Mouse (Mus musculus) limb, embryonic 13.5 days (tissue): ENCODE measurements around the gene Gfer. TPM values are rescaled to one million over a fixed set of nuclear protein-coding genes. Genes with fewer than 3 reads are reported as not detected.

Source experiments
- ATAC-seq: fragments of 200-750 bp; cut with Nextera tagmentation; 2 replicates; pipeline ENCODE4 v1.8.0; 2017; ENCODE audit warnings: low read depth, moderate number of reproducible peaks, moderate TSS enrichment; ENCODE audit not compliant: low FRiP score
- H3K27ac ChIP-seq: fragments of 300-500 bp; sonication (generic); 2 replicates; pipeline ENCODE4 v1.5.1; 2015; ENCODE audit warnings: inconsistent platforms, mild to moderate bottlenecking, moderate library complexity
- H3K27me3 ChIP-seq: fragments of 300-500 bp; sonication (generic); 2 replicates; pipeline ENCODE4 v1.6.1; 2015; ENCODE audit warnings: mild to moderate bottlenecking, inconsistent platforms
- H3K36me3 ChIP-seq: fragments of 300-500 bp; sonication (generic); 2 replicates; pipeline ENCODE4 v1.6.1; 2015; ENCODE audit warnings: inconsistent platforms, mild to moderate bottlenecking, moderate library complexity
- H3K4me1 ChIP-seq: fragments of 300-500 bp; sonication (generic); 2 replicates; pipeline ENCODE4 v1.6.1; 2015; ENCODE audit warnings: inconsistent platforms
- H3K4me2 ChIP-seq: fragments of 300-500 bp; sonication (generic); replicated peaks from 2 replicates; pipeline ENCODE4 v1.6.1; 2015; ENCODE audit warnings: inconsistent platforms, mild to moderate bottlenecking, moderate library complexity
- H3K4me3 ChIP-seq: fragments of 300-500 bp; sonication (generic); 2 replicates; pipeline ENCODE4 v1.5.1; 2015; ENCODE audit warnings: moderate library complexity, mild to moderate bottlenecking, inconsistent platforms
- H3K9ac ChIP-seq: fragments of 300-500 bp; sonication (generic); 2 replicates; pipeline ENCODE4 v1.6.1; 2015; ENCODE audit warnings: mild to moderate bottlenecking, inconsistent platforms
- H3K9me3 ChIP-seq: fragments of 300-500 bp; sonication (generic); 2 replicates; pipeline ENCODE4 v1.6.1; 2016; ENCODE audit warnings: inconsistent platforms
- WGBS: fragments of 180-500 bp; shearing (Covaris S2); methylation state at CpG from one replicate; pipeline ENCODE4 v1.1.7; 2015; 5-methylcytosine and 5-hydroxymethylcytosine counted together
- polyA plus RNA-seq: library from polyadenylated mRNA; unstranded; fragments of >200 nt; fragmentation: Nextera tagmentation; extraction: Ambion mirVana; gene quantifications from 2 replicates; pipeline ENCODE4 v1.2.1, GENCODE M21; 2015

Gfer gene
- polyA plus RNA-seq, 1 experiment from 2014 or later = 48.1 TPM

- Histone ChIP-seq H3K4me3 (no peak overlapping the region), H3K9me3 (no peaks in the 10 kb centered on the region), H3K27ac (no peak overlapping the region), H3K27me3 (no peaks in the 10 kb centered on the region), H3K4me1 (peaks cover 28% of the 10 kb centered on the region), H3K9ac (no peak overlapping the region), H3K36me3 (peaks cover 49% of the 10 kb centered on the region), H3K4me2 (no peak overlapping the region)
- WGBS = 70% methylated on average over 2 of the region's 2 CpGs
- ATAC-seq = no peak
Observed at GRCm38 (mm10) chr17:24699473-24699872, 3.5 kb upstream of the Gfer start.

- Histone ChIP-seq H3K4me3 (no peak overlapping the region), H3K4me2 (no peak overlapping the region), H3K36me3 (peaks cover 44% of the 10 kb centered on the region), H3K9me3 (no peaks in the 10 kb centered on the region), H3K27ac (no peak overlapping the region), H3K9ac (no peak overlapping the region), H3K4me1 (peaks cover 31% of the 10 kb centered on the region), H3K27me3 (no peaks in the 10 kb centered on the region)
- no peak for ATAC-seq
- 68% methylated on average over 9 of the region's 9 CpGs for WGBS
Observed at GRCm38 (mm10) chr17:24698715-24699114, 2.8 kb upstream of the Gfer start.

- Histone ChIP-seq H3K4me1 (peaks cover 31% of the 10 kb centered on the region), H3K4me2 (no peak overlapping the region), H3K27me3 (no peaks in the 10 kb centered on the region), H3K9ac (peak overlapping the region; percentile 5; the same call in 1 of the 2 replicates), H3K9me3 (no peaks in the 10 kb centered on the region), H3K27ac (no peak overlapping the region), H3K36me3 (peaks cover 43% of the 10 kb centered on the region), H3K4me3 (no peak overlapping the region)
- no peak for ATAC-seq
- 20% methylated on average over 5 of the region's 5 CpGs for WGBS
Observed at GRCm38 (mm10) chr17:24697985-24698384, 2.0 kb upstream of the Gfer start.

GRCm38 (mm10) chr17:24695326-24696010, 488 bp downstream of the Gfer start:
- Histone ChIP-seq H3K36me3 (peaks cover 28% of the 10 kb centered on the region), H3K9ac (peak overlapping the region; percentile 88), H3K9me3 (no peaks in the 10 kb centered on the region), H3K27me3 (peaks cover 16% of the 10 kb centered on the region), H3K4me1 (peaks cover 31% of the 10 kb centered on the region), H3K4me3 (peak overlapping the region; percentile 84), H3K27ac (peak overlapping the region; percentile 81), H3K4me2 (peak overlapping the region; percentile 81)
- ATAC-seq = no peak; the same call in 1 of the 2 replicates
- 4% methylated on average over 51 of the region's 51 CpGs for WGBS

- 81% methylated on average over 5 of the region's 5 CpGs for WGBS
- Histone ChIP-seq H3K4me2 (no peak overlapping the region), H3K27me3 (peaks cover 47% of the 10 kb centered on the region), H3K4me3 (no peak overlapping the region), H3K9me3 (no peaks in the 10 kb centered on the region), H3K36me3 (peaks cover 19% of the 10 kb centered on the region), H3K27ac (no peak overlapping the region), H3K4me1 (peaks cover 34% of the 10 kb centered on the region), H3K9ac (no peak overlapping the region)
- ATAC-seq = no peak
Observed at GRCm38 (mm10) chr17:24692385-24692784, 3.6 kb downstream of the Gfer start.

- no peak for ATAC-seq
- peak within 1 kb of the TSS; percentile 67 for H3K4me3 ChIP-seq
- H3K27me3 ChIP-seq = peaks cover 60% of the 10 kb centered on the region
- H3K36me3 ChIP-seq = peaks cover 19% of the 10 kb centered on the region
- no peaks in the 10 kb centered on the region for H3K9me3 ChIP-seq
- H3K9ac ChIP-seq = peak within 1 kb of the TSS; percentile 76
- no peak within 1 kb of the TSS for H3K27ac ChIP-seq
- H3K4me1 ChIP-seq = peaks cover 23% of the 10 kb centered on the region
- WGBS = 1% methylated on average over 51 of the region's 55 CpGs
- H3K4me2 ChIP-seq = peak within 1 kb of the TSS; percentile 92
Observed at GRCm38 (mm10) chr17:24689251-24690081, 6.5 kb downstream of the Gfer start, which contains the start of gene Syngr3. Syngr3 (minus strand) TSS chr17:24689955.

GRCm38 (mm10) chr17:24687599-24687998, 8.4 kb downstream of the Gfer start:
- no peak for ATAC-seq
- Histone ChIP-seq H3K9ac (peak overlapping the region; percentile 55), H3K27ac (no peak overlapping the region), H3K4me3 (peak overlapping the region; percentile 34), H3K36me3 (peaks cover 7% of the 10 kb centered on the region), H3K4me1 (peaks cover 20% of the 10 kb centered on the region), H3K27me3 (peaks cover 59% of the 10 kb centered on the region), H3K9me3 (no peaks in the 10 kb centered on the region), H3K4me2 (peak overlapping the region; percentile 62)
- 17% methylated on average over 23 of the region's 23 CpGs for WGBS

- peak overlapping the region; percentile 62 for H3K4me2 ChIP-seq
- H3K4me1 ChIP-seq = peaks cover 20% of the 10 kb centered on the region
- peak overlapping the region; percentile 34 for H3K4me3 ChIP-seq
- H3K36me3 ChIP-seq = peaks cover 7% of the 10 kb centered on the region
- H3K9ac ChIP-seq = peak overlapping the region; percentile 55
- no peak overlapping the region for H3K27ac ChIP-seq
- peak; percentile 60; the same call in 1 of the 2 replicates for ATAC-seq
- peaks cover 55% of the 10 kb centered on the region for H3K27me3 ChIP-seq
- no peaks in the 10 kb centered on the region for H3K9me3 ChIP-seq
- under 1% methylated on average over 25 of the region's 25 CpGs for WGBS
Observed at GRCm38 (mm10) chr17:24687146-24687595, 8.8 kb downstream of the Gfer start.

GRCm38 (mm10) chr17:24686514-24686913, 9.4 kb downstream of the Gfer start:
- H3K9ac ChIP-seq = no peak overlapping the region
- peak overlapping the region; percentile 39 for H3K4me2 ChIP-seq
- peaks cover 52% of the 10 kb centered on the region for H3K27me3 ChIP-seq
- peaks cover 11% of the 10 kb centered on the region for H3K36me3 ChIP-seq
- no peaks in the 10 kb centered on the region for H3K9me3 ChIP-seq
- H3K4me1 ChIP-seq = peaks cover 20% of the 10 kb centered on the region
- peak overlapping the region; percentile 10; the same call in 1 of the 2 replicates for H3K4me3 ChIP-seq
- H3K27ac ChIP-seq = no peak overlapping the region
- no peak for ATAC-seq
- 22% methylated on average over 16 of the region's 16 CpGs for WGBS

GRCm38 (mm10) chr17:24677500-24678080, 18.4 kb downstream of the Gfer start:
- Histone ChIP-seq H3K4me3 (no peak overlapping the region), H3K27ac (no peak overlapping the region), H3K27me3 (no peaks in the 10 kb centered on the region), H3K36me3 (peaks cover 71% of the 10 kb centered on the region), H3K9me3 (no peaks in the 10 kb centered on the region), H3K9ac (no peak overlapping the region), H3K4me2 (no peak overlapping the region), H3K4me1 (0 out of 2 replicates have a peak, but pooled peaks cover 10% of the 10 kb centered on the region)
- WGBS = 86% methylated on average over 24 of the region's 24 CpGs
- ATAC-seq = no peak; the same call in 1 of the 2 replicates

- Histone ChIP-seq H3K4me2 (no peak overlapping the region), H3K4me1 (peaks cover 17% of the 10 kb centered on the region), H3K4me3 (no peak overlapping the region), H3K27ac (no peak overlapping the region), H3K27me3 (no peaks in the 10 kb centered on the region), H3K9ac (no peak overlapping the region), H3K36me3 (peaks cover 64% of the 10 kb centered on the region), H3K9me3 (no peaks in the 10 kb centered on the region)
- no peak for ATAC-seq
- WGBS = 93% methylated on average over 5 of the region's 5 CpGs
Observed at GRCm38 (mm10) chr17:24676877-24677276, 19.1 kb downstream of the Gfer start.

- no peaks in the 10 kb centered on the region for H3K9me3 ChIP-seq
- H3K4me3 ChIP-seq = no peak overlapping the region
- peaks cover 57% of the 10 kb centered on the region for H3K36me3 ChIP-seq
- WGBS = 71% methylated on average over 2 of the region's 2 CpGs
- H3K27me3 ChIP-seq = no peaks in the 10 kb centered on the region
- H3K27ac ChIP-seq = no peak overlapping the region
- H3K9ac ChIP-seq = 0 out of 2 replicates have a peak overlapping the region, but pooled peaks have one; percentile 35
- H3K4me1 ChIP-seq = peaks cover 24% of the 10 kb centered on the region
- no peak for ATAC-seq
- H3K4me2 ChIP-seq = no peak overlapping the region
Observed at GRCm38 (mm10) chr17:24676187-24676586, 19.8 kb downstream of the Gfer start.
